Mouse (Mus musculus): ENCODE data around the gene Elmod3.
"Not testable (repeated sequence)": the region's sequence is repeated elsewhere in the genome, so short reads cannot be mapped to it uniquely, and the experiment has no call there.

Gene Elmod3

DNA sequence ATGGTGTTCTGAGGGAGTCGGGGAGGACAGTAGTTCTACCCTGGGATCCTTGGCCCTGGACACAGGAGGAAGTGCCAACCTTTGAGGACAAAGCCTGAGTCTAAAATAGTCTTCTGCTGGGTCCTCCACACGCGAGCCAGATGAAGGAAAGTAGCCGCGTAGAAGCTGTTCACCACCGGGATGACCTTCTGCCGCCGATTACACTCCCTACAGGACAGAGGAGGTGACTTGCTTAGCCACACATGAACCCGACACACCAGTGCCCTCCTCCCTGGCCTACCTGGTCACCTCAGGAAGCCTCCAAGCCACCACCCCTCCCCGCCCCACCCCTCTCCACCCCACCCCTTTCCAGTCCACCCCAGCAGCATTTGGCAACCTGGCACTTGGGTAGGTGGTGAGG lies 29.5 kb downstream of the Elmod3 start:
- no peak for DNase-seq

DNA sequence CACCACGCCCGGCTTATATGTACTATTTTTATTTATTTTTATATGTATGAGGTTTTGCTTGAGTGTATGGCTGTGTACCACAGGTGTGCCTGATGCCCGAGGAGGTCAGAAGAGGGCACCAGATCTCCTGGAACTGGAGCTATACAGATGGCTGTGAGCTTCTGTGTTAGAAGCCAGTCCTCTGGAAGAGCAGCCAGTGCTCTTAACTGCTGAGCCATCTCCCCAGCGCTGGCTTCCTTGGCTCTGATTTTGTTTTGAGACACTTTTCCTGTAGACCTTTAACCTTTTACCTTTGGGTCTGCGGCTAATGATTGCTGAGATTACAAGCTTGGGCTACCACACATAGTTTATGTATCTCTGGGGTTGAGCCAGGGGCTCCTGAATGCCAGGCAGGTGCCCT lies 30.7 kb downstream of the Elmod3 start:
- DNase-seq = no peak

DNA sequence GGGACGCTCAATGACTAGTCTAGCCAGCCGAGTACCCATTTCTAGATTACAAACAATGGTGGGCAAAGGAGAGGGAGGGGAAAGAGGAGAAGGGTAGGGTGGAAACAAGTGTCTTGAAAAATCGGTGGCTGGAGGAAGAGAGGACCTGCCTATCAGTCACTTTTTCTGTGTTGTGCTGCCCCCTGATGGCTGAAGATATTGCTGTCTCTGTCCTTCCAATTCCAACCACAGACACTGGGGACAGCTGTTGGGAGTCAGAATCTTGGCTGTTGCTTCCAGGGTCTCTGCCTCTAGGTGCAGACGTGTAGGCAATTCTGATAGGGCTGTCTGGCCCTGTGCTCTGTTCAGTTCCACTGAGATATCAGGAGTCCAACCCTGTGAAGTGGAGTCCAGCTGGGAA lies 32.2 kb downstream of the Elmod3 start:
- peak; percentile 85 to 88 for DNase-seq

DNA sequence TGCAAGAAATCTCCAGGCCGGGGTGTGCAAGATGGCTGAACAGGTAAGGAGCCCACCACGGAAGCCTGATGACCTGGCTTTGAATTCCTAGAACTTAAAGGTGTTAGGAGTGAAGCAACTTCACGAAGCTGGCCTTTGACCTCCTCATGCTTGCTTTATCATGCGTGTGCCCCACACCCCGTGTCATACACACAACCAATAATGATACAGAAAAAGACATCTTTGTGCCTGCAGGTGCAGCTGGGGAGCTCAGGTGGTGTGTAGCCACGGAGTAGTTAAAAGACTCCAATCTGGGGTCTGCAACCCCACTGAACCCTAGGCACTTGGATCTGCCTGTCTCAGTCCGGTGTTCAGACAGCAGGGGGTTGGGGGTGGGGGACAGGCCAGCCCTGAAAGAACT lies 32.7 kb downstream of the Elmod3 start:
- no peak for DNase-seq

DNA sequence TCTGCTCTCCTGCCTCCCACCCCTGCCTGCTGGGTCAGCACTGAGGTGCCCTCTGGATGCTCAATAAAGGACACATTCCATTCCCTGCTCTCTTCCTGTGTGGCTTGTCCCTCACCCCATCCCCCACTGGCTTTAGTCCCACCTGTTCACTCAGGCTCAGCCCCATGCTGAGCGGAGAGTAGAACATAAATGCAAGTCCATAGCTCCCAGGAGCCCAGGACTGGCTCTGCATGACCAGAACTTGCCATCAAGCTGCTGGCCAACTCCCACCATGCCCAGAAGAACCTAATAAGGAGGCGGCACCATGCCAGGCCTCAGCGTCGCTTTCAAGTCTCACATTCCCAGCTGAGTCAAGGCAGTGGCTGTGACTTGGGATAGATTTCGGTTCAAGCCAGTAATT lies 35.3 kb downstream of the Elmod3 start:
- DNase-seq = no peak

DNA sequence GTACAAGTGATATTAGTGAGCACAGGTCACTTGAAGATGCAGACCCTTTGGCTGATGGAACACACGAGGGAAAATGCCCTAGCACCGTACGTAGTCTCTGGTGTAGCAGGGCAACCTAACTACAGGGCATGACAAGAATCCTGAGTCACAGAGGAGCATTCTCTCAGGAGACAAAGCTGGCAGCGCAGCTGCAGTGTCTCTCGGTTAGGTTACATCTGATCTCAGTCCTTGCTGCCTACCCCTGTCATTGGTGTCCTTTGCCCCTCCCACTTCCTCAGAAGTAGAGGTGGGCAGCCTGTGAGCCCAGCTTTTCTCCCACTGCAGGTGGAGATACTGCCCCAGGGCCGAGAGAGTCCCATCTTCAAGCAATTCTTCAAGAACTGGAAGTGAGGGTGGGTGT lies 35.7 kb downstream of the Elmod3 start:
- no peak for DNase-seq

DNA sequence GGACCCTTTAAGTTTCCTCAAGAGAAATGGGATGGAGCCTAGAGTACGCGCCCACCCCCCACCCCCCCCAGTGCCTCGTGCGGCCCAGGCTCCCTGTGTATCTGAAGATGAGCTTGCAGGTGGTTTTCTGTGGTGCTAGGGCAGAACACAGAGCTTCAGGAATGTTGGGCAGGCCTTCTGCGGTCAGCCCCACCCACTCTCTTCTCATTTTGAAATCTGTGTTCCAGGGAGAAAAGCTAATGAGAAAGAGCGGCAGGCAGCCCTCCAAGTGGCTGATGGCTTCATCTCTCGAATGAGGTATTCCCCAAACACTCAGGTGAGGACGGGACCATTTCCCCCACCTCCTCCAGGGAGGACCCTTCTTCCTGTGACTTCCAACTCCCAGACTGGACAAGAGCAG lies 37.4 kb downstream of the Elmod3 start:
- DNase-seq = no peak

DNA sequence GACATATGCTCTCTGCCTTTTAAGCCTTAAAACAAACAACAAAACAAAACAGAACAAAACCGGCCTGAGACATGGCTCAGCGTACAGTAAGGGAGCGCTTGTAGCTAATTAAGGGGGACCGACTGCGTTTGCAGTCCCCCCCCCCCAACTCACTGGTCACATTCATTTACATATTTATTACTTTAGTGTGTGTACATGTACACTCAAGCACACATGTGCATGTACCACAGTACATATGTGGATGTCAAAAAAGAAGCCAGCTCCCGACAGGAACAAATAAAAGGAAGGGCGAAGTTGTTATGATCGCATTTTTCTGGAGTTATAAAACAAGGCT lies 45.2 kb downstream of the Elmod3 start:
- DNase-seq = no peak

DNA sequence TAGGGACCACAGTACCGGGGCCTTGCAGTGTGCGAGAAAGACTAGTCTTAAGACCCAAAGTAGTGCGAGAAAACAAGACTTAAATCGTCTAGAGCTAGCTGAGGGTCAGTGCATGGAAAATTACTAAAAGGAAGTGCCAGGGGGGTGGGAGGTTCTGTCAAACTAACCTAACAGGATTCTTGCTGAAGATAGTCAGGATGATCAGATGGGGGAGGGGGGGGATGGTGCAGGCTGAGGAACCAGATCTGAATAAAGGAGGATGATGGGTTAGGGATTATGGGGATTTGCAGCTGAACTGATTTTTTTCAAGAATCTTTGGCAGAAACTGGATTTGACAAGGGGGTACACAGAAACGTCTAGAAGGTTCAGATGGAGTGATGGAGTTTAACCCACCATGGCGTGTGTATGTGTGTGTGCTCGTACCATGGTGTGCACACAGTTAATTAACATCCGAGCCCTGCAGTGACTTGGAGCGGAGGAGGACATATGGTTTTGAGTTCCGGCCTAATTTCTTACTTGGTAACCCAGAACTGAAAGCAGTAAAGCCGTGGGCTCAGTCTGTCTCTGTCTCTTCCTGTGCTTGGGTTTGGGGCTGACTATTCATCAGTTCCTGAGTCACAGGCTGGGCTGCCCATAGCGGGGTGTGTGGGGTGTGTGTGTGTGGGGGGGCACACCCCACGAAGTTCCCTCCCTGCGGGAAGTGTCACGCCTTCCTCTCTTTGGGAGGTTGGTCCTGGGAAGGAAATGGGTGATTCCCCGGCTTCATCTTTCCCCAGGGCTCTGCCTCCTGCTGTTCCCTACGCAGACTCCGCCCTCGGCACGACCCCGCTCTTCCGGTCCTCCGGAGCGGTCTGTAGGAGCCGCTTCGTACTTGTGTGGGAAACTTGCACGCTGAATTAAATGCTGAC lies 45.8 kb downstream of the Elmod3 start:
- DNase-seq = peak; percentile 29 to 44

DNA sequence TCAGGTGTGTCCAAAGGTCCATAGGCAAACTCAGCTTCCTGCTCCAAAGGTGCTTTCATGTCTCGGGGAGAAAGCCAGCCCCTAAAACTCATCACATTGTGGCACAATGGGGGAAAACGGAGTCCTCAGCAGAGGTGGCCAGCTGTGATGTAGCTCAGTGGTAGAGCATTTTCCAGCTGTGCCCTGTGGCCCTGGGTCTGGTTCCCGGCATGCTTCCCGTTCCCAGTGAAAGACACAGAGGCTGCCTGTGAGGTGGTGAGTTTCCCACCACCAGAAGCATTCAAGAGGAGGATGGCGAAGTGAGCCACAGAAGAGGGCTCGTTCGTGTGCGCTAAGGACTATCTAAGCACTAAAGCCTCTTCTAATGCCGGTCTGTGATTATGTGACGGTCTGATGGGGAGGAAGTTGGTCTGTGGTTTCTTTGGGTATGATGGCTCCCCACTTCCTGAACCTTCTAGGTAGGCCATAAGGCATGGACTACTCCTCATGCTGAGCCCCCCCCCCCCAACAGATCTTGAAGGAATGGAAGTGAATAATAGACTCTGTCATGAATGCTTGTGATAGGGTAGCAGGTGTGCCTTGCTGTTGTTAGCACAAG lies 47.6 kb downstream of the Elmod3 start:
- no peak for DNase-seq

DNA sequence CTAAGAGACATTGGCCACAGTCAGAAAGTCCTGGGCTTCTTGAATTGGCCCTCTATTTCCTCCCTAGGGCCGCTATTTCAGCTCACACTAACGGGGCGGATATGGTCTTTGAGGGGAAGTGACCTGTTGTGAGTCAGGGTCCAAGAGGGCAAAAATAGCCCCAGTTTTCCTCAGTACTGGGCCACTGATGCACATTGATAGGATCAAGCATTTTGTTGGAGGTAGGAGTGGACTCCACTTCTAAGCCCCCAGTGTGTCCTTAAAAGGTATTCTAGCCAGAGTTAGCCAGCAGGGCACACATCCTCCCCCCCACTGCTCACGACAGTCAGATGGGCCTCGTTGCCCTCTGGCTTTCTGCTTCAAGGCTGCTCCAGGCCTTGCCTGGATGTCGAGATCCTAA lies 48.2 kb downstream of the Elmod3 start:
- DNase-seq = no peak

DNA sequence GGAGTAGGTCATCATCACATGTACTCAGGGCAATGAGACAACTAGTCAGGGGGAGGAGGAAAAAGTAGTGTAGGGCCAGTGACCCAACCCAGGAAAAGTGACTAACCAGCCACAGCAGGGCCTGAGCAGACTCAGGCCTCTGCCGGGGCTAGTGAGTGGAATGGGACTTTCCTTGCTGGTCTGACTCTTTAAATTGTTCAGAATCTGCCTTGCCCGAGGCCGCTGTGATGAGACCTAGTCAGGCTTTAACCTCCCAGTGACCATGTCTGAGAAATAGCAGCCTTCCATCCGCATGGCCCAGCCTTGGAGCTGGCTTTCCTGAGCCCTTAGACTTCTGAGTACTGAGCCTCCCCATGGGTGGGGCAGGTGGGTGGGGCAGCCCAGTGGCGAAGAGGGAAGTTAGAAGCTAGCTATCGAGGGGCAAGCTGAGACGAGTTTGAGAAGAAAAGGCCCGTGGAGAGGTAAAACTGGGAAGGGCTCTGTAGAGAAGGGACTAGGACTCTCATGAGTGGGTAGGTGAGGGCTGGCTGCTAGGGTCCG lies 49.1 kb downstream of the Elmod3 start:
- DNase-seq = no peak

DNA sequence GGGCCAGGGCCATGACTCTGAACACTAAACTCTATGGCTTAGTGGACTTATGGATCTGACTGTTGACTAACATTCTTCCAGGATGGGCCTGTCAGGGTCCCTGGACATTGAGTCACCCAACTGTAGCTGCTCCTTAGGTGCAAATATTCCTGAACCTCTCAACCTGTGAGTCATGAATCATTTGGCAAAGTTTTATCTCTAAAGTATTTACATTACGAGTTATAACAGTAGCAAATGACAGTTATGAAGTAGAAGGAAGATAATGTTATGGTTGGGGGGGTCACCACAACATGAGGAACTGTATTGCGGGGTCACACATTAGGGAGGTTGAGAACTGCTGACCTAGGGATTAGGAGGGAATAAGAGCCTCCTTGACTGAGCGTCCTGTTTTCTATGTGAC lies 50.4 kb downstream of the Elmod3 start:
- DNase-seq = no peak

DNA sequence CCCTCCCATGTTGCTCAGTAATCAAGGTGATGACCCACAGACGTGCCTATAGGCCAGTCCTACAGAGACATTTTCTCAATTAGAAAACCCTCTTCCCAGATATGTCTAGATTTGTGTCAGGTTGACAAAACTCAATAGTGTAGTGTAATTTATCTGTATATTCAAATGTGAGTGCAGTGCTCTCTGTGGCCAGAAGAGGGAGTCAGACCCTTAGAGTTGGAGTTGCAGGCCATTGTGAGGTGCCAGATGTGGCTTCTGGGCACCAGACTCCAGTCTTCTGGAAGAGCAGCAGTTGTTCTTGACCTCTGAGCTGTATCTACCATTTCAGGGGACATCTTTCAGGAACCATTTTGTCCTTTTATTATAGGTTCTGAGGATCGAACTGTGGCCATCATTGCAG lies 51.1 kb downstream of the Elmod3 start:
- DNase-seq = no peak

DNA sequence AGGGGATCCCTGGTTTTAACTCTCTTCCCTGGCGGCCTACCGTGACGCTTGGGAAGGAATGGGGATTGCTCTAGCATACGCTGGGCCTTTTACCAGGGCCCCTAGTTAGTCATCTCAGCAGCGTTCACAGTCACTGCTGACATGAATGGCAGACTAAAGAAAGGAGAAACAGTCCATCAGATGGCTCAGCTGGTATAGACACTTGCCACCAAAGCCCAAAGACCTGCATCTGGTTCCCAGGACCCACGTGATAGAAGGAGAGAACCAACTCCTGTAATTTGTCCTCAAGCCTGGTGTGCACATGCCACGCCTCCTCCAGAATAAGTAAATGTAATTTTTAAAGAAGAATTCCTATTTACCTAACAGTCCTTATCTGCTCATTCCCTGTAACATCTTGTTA lies 52.8 kb downstream of the Elmod3 start:
- DNase-seq = no peak

DNA sequence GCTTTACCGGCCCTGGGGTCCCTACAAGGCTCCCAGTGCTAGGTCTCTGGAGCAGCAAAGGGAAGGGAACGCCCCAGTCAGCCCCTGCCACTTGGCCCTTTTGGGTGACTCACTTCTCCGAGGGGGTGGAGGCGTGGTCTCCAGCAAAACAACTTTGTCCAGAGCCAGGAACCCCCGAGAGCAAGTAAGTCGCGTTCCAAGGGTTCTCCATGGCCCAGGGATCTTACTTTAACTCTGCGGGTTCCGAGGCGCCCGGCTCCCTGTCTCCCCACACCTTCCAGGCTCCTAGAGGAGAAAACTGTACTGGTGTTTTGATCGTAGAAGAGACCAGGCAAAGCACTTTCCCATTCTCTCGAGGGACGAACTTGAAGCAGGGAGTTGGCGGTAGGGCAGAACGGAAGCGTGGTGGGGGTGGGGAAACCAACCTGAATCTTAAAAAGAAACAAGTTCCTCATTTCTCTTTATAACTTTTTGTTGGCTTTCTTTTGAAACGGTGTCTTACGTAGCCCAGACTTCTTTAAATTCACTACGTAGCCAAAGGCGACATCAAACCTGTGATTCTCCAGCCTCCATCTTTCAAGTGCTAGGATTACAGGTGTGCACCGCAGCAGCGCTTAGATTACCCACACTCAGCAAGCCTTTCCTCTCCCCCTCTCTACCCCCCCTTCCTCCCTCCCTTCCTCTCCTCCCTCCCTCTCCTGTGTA lies 53.8 kb downstream of the Elmod3 start, which contains the start of gene Capg:
Gene Capg (plus strand): TSS at position 109 of the 705 bp plus-strand sequence.
- no peak for DNase-seq

DNA sequence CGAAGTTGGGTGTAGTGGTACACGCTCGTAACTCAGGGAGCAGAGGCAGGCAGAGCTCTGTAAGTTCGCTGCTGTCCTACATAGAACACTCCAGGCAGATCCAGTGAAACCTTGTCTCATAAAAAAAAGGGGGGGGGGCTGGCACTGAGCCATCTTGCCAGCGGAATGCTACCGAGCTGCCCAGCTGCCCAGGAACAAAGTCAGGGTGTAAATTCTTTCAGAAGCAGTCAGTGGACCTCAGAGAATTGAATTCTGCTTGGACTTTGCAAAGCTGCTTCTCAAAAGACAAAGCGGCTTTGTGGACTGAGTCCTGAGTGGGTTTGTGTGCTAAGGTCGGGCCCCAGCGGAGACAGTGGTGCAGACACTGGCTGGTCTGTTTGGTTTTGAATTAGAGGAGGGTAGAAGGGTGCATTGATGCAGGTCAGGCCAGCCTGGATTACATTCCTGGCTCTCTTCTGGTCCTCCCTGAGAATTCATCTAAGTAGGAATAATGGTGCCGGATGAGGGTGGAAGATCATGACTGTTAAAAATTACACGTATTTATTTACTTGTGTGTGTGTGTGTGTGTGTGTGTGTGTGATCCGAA lies 54.9 kb downstream of the Elmod3 start:
- DNase-seq = no peak

DNA sequence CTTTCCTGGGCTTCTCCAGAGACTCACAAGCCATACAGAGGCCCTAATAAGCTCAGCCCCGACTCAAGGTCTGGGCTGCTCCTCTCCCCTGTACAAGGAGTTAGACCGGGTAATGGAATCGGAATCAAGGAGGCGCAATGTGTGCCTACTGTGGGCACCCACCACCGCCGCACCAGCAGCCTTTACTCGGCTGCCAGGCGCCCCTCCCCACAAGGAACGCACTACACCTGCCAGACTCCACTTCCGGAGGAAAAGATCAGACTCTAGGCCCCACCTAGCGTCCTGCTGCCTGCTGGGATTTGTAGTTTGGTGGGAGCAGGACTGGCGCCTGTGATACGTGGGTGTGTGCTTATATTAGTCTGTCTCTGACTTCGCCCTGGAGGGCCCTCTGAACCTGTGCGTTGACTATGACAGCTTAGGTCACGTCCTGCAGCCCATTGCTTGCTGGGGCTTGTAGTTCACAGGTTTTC lies 59.6 kb downstream of the Elmod3 start:
- peak; percentile 88 to 97 for DNase-seq

DNA sequence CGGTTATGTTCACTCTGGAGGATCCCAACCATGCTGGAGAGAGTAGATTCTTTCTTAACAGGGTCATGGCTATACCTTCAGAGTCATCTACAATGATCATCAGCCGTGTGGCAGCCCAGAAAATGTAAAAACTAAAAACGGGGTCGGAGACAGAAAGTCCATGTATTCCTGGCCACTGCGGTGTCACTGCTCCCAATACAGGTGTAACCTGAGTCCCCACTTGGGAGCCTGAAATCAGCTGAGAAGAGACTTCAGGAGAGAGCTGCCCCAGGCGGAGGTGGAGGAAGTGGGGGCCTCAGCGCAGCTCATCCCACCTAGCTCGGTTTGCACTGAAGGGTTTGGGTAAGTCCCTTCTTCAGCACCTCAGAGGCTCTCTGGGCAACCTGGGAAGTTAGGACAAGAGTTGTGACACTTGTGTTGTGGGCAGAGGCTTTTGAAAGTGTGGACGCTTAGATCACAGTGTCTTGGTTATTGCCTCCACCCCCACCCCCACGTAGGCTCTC lies 60.2 kb downstream of the Elmod3 start:
- DNase-seq = peak; percentile 19 to 34

DNA sequence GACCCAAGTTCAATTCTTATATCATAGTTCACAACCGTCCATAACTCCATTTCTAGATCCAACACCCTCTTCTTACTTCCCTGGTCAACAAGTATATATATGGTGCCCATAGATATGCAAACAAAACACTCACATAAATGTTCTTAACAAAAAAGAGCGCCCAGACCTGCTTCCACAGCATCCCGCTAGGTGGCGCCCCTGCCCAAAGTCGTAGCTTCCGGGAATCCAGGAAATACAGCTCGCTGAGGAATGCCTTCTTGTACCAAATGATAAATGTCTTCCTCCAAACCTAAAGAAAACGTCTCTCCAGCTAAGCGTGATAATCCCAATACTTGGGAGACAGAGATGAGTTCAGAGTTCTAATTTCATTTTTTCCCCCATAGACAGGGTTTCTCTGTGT lies 63.0 kb downstream of the Elmod3 start:
- DNase-seq = peak; percentile 68 to 78

DNA sequence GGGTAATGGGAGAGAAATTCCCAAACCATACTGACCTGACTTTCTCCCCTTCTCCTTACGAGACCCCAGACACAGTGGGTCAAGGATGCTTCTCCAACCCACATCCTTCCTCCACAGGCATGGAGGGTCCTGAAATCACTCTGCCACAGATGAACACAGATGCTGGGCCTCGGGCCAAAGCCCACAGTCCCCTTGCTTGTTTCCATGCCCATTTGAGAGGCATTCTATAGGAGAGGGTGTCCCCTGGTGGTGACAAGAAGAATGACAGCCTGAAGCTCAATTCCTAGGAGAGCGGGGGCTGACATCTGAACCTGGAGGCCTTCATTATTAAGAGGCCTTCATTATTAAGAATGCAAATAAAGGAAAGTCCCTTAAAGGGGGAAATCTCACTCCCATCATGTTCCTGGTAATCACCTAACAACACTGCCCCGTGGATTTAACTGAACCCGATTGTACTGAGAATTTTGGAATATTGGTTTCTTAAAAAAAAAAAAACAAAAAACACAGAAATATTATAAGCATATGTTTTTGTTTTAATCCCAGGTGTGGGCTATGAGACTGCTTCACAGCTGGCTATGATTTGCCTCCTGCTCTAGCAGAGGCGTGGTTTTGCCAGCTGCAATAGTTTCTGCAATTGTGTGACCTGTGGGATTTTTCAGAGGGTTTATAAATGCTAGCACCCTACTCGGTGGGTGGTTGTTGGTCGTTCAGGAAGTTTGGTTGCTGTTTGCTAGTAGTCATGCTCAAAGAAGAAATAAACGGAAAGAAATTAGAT lies 64.0 kb downstream of the Elmod3 start:
- peak; percentile 52 to 71 for DNase-seq

DNA sequence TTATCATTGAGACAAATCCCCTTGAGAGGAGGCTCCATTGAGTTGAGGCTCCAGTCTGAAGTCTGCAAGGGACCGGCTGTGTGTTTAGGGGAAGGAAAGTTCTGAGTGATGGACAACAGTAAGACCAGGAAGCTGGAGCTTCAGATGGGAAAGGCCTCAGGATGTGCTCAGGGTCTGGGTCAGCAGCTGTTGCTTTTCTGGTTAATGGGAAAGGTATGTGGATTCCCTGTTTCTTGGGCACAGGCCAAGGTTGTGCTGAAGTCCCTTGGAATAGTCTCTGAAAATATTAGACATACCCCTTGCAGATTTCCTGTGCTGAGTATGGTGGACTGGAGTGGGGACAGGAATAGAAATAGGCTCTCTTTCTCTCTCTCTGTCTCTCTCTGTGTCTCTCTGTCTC lies 64.7 kb downstream of the Elmod3 start:
- not testable (repeated sequence) for DNase-seq

Data from cerebellum, adult 18-20 months (tissue).